Mouse (Mus musculus): ENCODE measurements around the gene Ifnar1. TPM values are rescaled to one million over a fixed set of nuclear protein-coding genes. Genes with fewer than 3 reads are reported as not detected.
A peak's percentile ranks its signal among the peaks of the same experiment; 100 is the strongest.

The Ifnar1 gene
- polyA plus RNA-seq, 1 experiment from 2014 or later: 42.7 TPM

GRCm38 (mm10) chr16:91538051-91538450, 53.0 kb downstream of the Ifnar1 start:
- Histone ChIP-seq H3K4me3 (ENCODE audit: low read length) (no peak overlapping the region), H3K4me1 (ENCODE audit: control insufficient read depth, insufficient read depth, low read depth, low read length) (no peaks in the 10 kb centered on the region), H3K9me3 (ENCODE audit: control insufficient read depth, low read length) (no peaks in the 10 kb centered on the region), H3K27me3 (replicated peaks; ENCODE audit: control insufficient read depth, insufficient read depth, low read length) (no peaks in the 10 kb centered on the region), H3K9ac (ENCODE audit: low read depth, low read length) (no peak overlapping the region), H3K4me2 (ENCODE audit: low read length) (no peak overlapping the region), H3K36me3 (ENCODE audit: control insufficient read depth, insufficient read depth, low read length) (no peaks in the 10 kb centered on the region), H3K27ac (ENCODE audit: low read depth, low read length) (no peak overlapping the region)
- WGBS: 76% methylated on average over 6 of the region's 6 CpGs
- no peak for ATAC-seq

GRCm38 (mm10) chr16:91538513-91538912, 53.5 kb downstream of the Ifnar1 start:
- no peak for ATAC-seq
- no peak overlapping the region for H3K27ac ChIP-seq (ENCODE audit: low read depth, low read length)
- no peaks in the 10 kb centered on the region for H3K27me3 ChIP-seq (replicated peaks; ENCODE audit: control insufficient read depth, insufficient read depth, low read length)
- no peak overlapping the region for H3K4me3 ChIP-seq (ENCODE audit: low read length)
- H3K4me2 ChIP-seq (ENCODE audit: low read length): no peak overlapping the region
- H3K36me3 ChIP-seq (ENCODE audit: control insufficient read depth, insufficient read depth, low read length): no peaks in the 10 kb centered on the region
- H3K4me1 ChIP-seq (ENCODE audit: control insufficient read depth, insufficient read depth, low read depth, low read length): no peaks in the 10 kb centered on the region
- H3K9ac ChIP-seq (ENCODE audit: low read depth, low read length): no peak overlapping the region
- 74% methylated on average over 9 of the region's 9 CpGs for WGBS
- no peaks in the 10 kb centered on the region for H3K9me3 ChIP-seq (ENCODE audit: control insufficient read depth, low read length)

- Histone ChIP-seq H3K4me1 (ENCODE audit: control insufficient read depth, insufficient read depth, low read depth, low read length) (peaks cover 2% of the 10 kb centered on the region; the same call in 1 of the 2 replicates), H3K36me3 (ENCODE audit: control insufficient read depth, insufficient read depth, low read length) (no peaks in the 10 kb centered on the region), H3K27ac (ENCODE audit: low read depth, low read length) (no peak overlapping the region), H3K9ac (ENCODE audit: low read depth, low read length) (0 out of 2 replicates have a peak overlapping the region, but pooled peaks have one; percentile 13), H3K9me3 (ENCODE audit: control insufficient read depth, low read length) (no peaks in the 10 kb centered on the region), H3K4me3 (ENCODE audit: low read length) (no peak overlapping the region), H3K27me3 (replicated peaks; ENCODE audit: control insufficient read depth, insufficient read depth, low read length) (no peaks in the 10 kb centered on the region), H3K4me2 (ENCODE audit: low read length) (peak overlapping the region; percentile 38)
- 40% methylated on average over 10 of the region's 10 CpGs for WGBS
- peak; percentile 54; the same call in 1 of the 2 replicates for ATAC-seq
Measured at GRCm38 (mm10) chr16:91541573-91542081, 56.6 kb downstream of the Ifnar1 start.

DNA sequence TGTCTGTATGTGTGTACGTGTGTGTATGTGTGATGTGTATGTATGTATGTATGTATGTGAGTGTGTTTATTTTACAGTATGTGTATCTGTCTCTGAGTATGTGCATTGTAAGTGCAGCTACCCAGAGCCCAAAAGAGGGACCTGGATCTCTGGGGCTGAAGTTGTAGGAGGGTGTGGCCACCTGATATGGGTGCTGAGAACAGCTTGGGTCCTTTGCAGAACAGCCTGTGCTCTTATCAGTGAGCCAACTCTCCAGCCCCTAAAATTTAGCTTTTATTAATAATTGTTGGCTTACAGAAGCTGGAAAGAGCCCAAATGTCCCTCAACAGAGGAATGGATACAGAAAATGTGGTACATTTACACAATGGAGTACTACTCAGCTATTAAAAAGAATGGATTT, 58.6 kb downstream of the Ifnar1 start:
- Histone ChIP-seq H3K27me3 (replicated peaks; ENCODE audit: control insufficient read depth, insufficient read depth, low read length) (no peaks in the 10 kb centered on the region), H3K4me1 (ENCODE audit: control insufficient read depth, insufficient read depth, low read depth, low read length) (peaks cover 9% of the 10 kb centered on the region), H3K4me3 (ENCODE audit: low read length) (no peak overlapping the region), H3K9ac (ENCODE audit: low read depth, low read length) (no peak overlapping the region), H3K36me3 (ENCODE audit: control insufficient read depth, insufficient read depth, low read length) (no peaks in the 10 kb centered on the region), H3K27ac (ENCODE audit: low read depth, low read length) (no peak overlapping the region), H3K4me2 (ENCODE audit: low read length) (no peak overlapping the region), H3K9me3 (ENCODE audit: control insufficient read depth, low read length) (no peaks in the 10 kb centered on the region)
- no peak for ATAC-seq
- WGBS: 100% methylated on average over 1 of the region's 1 CpGs

DNA sequence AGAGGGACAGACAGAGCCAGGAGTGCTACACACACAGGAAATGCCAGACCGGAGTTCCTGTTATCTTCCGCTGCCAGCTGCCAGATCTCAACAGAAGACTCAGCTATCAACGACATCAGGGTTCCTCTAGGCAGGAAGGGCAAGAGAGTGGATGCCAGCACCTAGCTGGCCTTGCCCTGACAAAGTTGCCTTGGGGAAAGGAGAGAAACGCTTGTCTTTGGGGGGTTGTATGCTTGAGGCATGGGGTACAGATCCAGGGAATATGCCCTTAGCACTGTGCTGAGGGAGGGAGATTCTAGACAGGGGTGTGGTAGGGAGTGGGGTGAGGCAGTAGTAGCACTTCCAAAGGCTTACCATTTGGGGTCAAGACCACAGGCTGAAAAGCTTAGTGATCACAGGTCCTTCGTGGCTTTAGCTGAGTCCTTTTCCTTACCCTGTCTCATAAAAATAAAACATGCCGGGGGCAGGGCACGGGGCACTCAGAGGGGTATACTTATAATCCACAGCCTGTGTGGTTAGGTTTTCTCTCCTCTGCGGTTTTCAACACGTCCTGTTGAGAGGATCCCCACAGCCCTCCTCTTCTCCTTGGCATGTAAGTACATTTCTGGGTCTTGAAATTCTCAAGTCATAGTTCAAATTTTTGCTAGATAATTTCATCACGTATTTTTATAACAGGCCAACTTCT, 60.7 kb downstream of the Ifnar1 start:
- Histone ChIP-seq H3K36me3 (ENCODE audit: control insufficient read depth, insufficient read depth, low read length) (no peaks in the 10 kb centered on the region), H3K4me2 (ENCODE audit: low read length) (no peak overlapping the region), H3K4me3 (ENCODE audit: low read length) (no peak overlapping the region), H3K9me3 (ENCODE audit: control insufficient read depth, low read length) (no peaks in the 10 kb centered on the region), H3K4me1 (ENCODE audit: control insufficient read depth, insufficient read depth, low read depth, low read length) (peaks cover 11% of the 10 kb centered on the region), H3K27me3 (replicated peaks; ENCODE audit: control insufficient read depth, insufficient read depth, low read length) (no peaks in the 10 kb centered on the region), H3K9ac (ENCODE audit: low read depth, low read length) (no peak overlapping the region), H3K27ac (ENCODE audit: low read depth, low read length) (no peak overlapping the region)
- ATAC-seq: no peak
- WGBS: 75% methylated on average over 10 of the region's 10 CpGs

GRCm38 (mm10) chr16:91546391-91546835, 61.4 kb downstream of the Ifnar1 start:
- H3K9ac ChIP-seq (ENCODE audit: low read depth, low read length): peak overlapping the region; percentile 98
- no peaks in the 10 kb centered on the region for H3K27me3 ChIP-seq (replicated peaks; ENCODE audit: control insufficient read depth, insufficient read depth, low read length)
- no peaks in the 10 kb centered on the region for H3K36me3 ChIP-seq (ENCODE audit: control insufficient read depth, insufficient read depth, low read length)
- no peaks in the 10 kb centered on the region for H3K9me3 ChIP-seq (ENCODE audit: control insufficient read depth, low read length)
- H3K4me1 ChIP-seq (ENCODE audit: control insufficient read depth, insufficient read depth, low read depth, low read length): peaks cover 11% of the 10 kb centered on the region
- peak; percentile 67 for ATAC-seq
- 19% methylated on average over 14 of the region's 14 CpGs for WGBS
- peak overlapping the region; percentile 76 for H3K4me2 ChIP-seq (ENCODE audit: low read length)
- peak overlapping the region; percentile 48; the same call in 1 of the 2 replicates for H3K27ac ChIP-seq (ENCODE audit: low read depth, low read length)
- H3K4me3 ChIP-seq (ENCODE audit: low read length): peak overlapping the region; percentile 93

GRCm38 (mm10) chr16:91546836-91547741, 62.1 kb downstream of the Ifnar1 start, which contains the start of gene Ifngr2:
Gene Ifngr2, plus strand, starts transcription at chr16:91547072.
- H3K4me2 ChIP-seq (ENCODE audit: low read length): peak within 1 kb of the TSS; percentile 76
- peak; percentile 89 for ATAC-seq
- WGBS: 1% methylated on average over 41 of the region's 74 CpGs

GRCm38 (mm10) chr16:91547974-91548373, 62.9 kb downstream of the Ifnar1 start:
- Histone ChIP-seq H3K27me3 (replicated peaks; ENCODE audit: control insufficient read depth, insufficient read depth, low read length) (no peaks in the 10 kb centered on the region), H3K4me3 (ENCODE audit: low read length) (peak overlapping the region; percentile 93), H3K27ac (ENCODE audit: low read depth, low read length) (no peak overlapping the region), H3K36me3 (ENCODE audit: control insufficient read depth, insufficient read depth, low read length) (no peaks in the 10 kb centered on the region), H3K9ac (ENCODE audit: low read depth, low read length) (peak overlapping the region; percentile 98; the same call in 1 of the 2 replicates), H3K9me3 (ENCODE audit: control insufficient read depth, low read length) (no peaks in the 10 kb centered on the region), H3K4me2 (ENCODE audit: low read length) (peak overlapping the region; percentile 76), H3K4me1 (ENCODE audit: control insufficient read depth, insufficient read depth, low read depth, low read length) (peaks cover 11% of the 10 kb centered on the region)
- no peak for ATAC-seq
- WGBS: 46% methylated on average over 5 of the region's 5 CpGs

More at GRCm38 (mm10) chr16:91546836-91547741, 62.1 kb downstream of the Ifnar1 start, which contains the start of gene Ifngr2:
- H3K27ac ChIP-seq (ENCODE audit: low read depth, low read length): peak within 1 kb of the TSS; percentile 62; the same call in 1 of the 2 replicates
- no peaks in the 10 kb centered on the region for H3K36me3 ChIP-seq (ENCODE audit: control insufficient read depth, insufficient read depth, low read length)
- no peaks in the 10 kb centered on the region for H3K9me3 ChIP-seq (ENCODE audit: control insufficient read depth, low read length)
- H3K27me3 ChIP-seq (replicated peaks; ENCODE audit: control insufficient read depth, insufficient read depth, low read length): no peaks in the 10 kb centered on the region
- H3K4me3 ChIP-seq (ENCODE audit: low read length): peak within 1 kb of the TSS; percentile 93
- peaks cover 11% of the 10 kb centered on the region for H3K4me1 ChIP-seq (ENCODE audit: control insufficient read depth, insufficient read depth, low read depth, low read length)
- H3K9ac ChIP-seq (ENCODE audit: low read depth, low read length): peak within 1 kb of the TSS; percentile 98
